Mouse (Mus musculus) ovary, postnatal 10 days (tissue): ENCODE results near the gene Asxl1.
"Not testable (repeated sequence)": the region's sequence is repeated elsewhere in the genome, so short reads cannot be mapped to it uniquely, and the experiment has no call there.

Source experiments
- DNase-seq: peaks from one replicate; pipeline ENCODE4 v3.0.0; 2022; ENCODE audit warnings: low spot score

Asxl1 gene

DNA sequence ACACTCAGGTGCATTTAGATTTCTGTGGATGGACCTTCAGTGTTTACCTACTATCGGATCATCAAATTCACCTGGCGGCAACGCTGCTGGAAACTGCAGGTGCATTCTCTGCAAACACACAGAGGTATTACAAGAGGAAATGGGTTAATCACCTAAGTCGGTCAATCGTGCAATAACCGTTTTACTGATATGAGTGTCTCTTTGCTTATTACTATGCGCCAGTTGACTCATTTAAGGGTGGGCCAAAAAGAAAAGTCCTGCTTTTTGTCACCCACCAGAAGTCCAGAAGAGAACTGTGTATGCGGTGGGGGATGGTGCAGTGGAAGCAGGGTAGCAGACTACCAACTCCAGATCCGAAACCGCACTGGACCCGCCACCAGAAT lies 567 bp upstream of the Asxl1 start:
- no peak for DNase-seq

- peak; percentile 64 for DNase-seq
Observed at GRCm38 (mm10) chr2:153346221-153347182, 873 bp downstream of the Asxl1 start.

DNA sequence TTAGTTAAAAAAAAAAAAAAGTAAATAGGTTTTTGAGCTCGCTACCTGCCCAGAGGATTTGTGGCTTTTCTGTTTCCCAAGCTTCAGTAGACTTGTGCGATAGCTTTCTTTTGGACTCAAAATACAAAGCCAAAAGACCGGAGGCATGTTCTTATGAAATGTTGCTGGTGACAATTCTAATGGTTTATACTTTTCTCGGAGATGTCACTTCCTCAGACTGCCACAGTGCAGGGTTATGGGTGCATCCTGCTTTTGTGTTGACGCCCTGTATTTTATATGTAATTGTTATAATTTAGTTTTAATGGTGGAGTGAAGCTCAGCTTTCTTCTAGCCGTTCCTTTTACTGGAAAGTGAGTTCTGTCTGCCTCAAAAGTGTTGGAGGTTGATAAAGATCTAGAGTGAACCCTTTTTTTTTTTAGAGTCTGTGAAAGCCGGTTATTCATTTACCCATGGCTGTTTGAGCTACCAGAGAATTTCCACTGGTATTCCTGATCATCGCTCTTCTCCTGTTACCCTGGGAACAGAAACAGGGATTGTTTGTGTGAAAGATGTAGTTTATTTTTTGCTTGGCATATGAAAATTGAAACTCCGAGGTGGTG lies 1.7 kb downstream of the Asxl1 start:
- DNase-seq = no peak

DNA sequence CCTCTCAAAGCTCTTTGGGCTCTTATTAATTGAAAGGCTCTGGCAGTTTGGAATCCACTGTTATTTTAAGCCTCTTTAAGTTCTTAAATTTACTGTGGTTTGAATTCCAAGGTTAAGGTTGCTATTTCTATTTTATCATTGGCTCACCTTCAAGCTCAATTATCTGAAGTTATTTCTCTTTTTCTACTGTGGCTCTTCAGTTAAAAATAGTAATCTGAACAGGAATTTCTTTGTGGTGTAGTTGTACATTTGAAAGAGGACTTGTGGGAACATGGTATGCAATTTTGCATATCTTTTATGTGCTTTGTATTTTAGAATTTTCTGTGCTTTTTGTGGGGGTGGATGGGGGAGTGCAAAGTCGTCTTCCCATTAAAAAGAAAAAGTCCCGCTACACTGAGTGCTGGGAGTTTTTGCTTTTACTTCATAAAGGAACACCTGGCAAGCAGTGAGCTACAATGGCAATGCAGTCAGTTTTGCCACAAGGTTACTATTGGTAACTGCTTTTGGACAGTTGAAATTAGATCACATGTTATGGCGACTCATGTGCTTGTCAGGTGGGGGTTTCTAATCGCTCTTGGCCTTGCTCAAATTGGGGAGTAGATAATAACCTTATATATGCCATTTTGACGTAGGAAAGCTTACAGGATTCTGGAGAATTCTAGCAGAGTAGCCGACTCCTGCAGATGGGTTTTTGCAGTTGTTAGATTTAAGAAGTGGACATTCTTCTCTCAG lies 2.6 kb downstream of the Asxl1 start:
- no peak for DNase-seq

- no peak for DNase-seq
Observed at GRCm38 (mm10) chr2:153350552-153351181, 5.0 kb downstream of the Asxl1 start.

GRCm38 (mm10) chr2:153354648-153355047 lies 9.0 kb downstream of the Asxl1 start:
- DNase-seq = no peak

GRCm38 (mm10) chr2:153356784-153357183 lies 11.2 kb downstream of the Asxl1 start:
- no peak for DNase-seq

DNA sequence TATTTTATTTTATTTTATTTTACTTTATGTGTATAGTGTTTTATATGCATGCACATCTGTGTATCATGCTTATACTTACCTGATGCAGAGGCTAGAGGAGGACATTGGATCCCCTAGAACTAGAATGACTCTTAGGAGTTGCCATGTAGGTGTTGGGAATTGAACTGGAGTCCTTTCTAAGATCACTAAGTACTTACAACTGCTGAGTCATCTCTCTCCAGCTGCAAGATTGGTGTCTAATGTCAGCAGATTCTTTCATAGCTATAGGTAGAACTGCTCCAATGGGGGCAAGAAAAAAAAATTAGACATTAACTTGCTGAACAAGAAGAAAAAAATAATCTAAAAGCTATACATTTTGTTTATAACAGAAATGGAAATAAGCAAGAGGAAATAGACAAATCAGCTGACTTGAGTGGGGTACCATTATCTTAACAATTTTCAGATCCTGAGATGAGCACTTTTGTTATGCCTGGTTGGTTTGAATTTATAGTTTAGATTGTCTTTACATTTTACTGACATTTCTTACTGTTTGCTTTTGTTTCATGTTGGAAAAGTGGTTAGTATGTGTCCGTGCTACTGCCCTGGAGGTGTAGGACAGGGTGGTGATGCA lies 15.6 kb downstream of the Asxl1 start:
- no peak for DNase-seq

DNA sequence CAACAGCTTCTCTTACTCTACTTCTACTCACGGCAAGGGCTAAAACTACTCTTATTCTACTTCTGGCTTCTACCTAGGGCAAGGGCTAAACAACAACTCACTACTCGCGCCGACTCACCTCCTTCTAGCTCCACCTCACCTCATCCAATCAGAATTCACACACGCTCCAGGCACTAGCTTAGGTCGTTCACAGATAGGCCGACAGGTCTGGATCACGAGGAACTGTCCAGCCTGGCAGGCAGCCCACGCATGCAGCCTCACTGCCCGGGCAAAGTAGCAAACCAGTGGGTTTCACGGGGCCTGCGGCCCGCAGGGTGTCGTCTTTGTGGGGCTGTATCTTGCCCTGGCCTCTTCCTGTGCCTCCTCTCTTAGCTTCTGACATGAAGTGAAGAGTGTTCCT lies 18.9 kb downstream of the Asxl1 start:
- not testable (repeated sequence) for DNase-seq

DNA sequence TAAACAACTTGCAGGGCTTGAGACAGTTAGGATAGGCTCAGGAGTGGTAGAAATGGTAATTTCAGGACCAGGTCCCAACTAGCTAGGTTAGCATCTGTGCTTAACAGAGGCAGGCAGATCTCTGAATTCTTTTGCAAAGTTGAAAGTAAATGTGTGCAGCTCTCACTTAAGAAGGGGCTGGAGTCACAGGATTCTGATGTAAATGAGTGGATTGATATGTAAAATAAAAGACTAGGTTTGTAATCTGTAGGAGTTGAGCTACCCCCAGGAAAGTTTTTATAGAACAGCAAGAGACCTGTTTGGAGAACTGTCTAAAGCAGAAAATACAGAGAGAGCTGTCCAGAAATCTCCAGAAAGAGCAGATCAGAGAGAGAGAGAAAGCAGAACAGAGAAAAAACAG lies 25.2 kb downstream of the Asxl1 start:
- no peak for DNase-seq

- no peak for DNase-seq
Observed at GRCm38 (mm10) chr2:153375380-153375779, 29.8 kb downstream of the Asxl1 start.

DNA sequence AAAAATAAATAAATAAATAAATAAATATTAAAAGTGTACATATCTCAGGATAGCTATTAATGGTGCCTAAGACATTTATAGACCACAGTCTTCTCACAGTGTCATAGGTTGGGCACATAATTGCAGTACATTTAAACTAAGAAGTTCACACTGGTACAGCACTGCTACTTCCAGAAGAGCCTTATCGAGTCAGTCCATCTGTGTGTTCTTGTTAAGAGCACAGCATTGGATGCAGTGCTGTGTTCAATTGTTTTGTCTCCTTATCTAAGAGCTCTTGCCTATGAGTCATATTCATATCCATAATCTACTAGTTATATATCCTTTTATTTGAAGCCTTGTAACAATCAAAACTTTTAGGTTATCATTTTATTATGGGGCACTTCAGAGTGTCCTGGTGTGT lies 34.9 kb downstream of the Asxl1 start:
- DNase-seq = no peak

GRCm38 (mm10) chr2:153389831-153390230 lies 44.2 kb downstream of the Asxl1 start:
- DNase-seq = no peak

GRCm38 (mm10) chr2:153393045-153393444 lies 47.4 kb downstream of the Asxl1 start:
- DNase-seq = no peak

DNA sequence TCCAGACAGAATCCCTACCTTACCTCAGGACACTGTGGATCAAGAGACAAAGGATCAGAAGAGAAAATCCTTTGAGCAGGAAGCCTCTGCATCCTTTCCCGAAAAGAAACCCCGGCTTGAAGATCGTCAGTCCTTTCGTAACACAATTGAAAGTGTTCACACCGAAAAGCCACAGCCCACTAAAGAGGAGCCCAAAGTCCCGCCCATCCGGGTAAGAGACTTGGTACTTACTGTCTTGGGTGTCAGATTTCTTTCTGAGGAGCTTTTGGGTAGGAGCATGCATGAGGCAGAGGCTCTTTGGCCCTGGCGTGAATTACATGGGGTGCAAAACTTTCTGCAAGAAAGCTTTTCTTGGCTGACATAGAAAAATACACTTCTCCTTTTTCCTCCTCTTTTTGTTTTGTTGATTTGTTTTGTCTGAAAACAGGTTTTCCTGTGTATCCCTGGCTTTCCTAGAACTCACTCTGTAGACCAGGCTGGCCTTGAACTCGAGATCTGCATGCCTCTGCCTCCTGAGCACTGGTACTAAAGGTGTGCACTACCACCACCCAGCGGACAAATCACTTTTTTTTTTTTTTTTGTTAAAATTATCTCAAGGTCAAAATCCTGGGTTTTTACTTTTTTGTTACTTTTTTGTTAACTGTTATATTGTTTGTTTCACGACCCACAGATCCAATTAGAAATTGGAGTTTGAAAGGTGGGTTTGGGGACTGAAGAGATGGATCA lies 52.3 kb downstream of the Asxl1 start:
- no peak for DNase-seq

DNA sequence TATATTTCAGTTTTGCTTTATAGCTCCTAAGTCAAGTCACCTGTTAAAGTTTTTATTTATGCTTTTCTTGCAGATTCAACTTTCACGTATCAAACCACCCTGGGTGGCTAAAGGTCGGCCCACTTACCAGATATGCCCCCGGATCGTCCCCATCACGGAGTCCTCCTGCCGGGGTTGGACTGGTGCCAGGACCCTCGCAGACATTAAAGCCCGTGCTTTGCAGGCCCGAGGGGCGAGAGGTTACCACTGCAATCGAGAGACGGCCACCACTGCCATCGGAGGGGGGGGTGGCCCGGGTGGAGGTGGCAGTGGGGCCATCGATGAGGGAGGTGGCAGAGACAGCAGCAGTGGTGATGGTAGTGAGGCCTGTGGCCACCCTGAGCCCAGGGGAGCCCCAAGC lies 53.5 kb downstream of the Asxl1 start:
- no peak for DNase-seq

DNA sequence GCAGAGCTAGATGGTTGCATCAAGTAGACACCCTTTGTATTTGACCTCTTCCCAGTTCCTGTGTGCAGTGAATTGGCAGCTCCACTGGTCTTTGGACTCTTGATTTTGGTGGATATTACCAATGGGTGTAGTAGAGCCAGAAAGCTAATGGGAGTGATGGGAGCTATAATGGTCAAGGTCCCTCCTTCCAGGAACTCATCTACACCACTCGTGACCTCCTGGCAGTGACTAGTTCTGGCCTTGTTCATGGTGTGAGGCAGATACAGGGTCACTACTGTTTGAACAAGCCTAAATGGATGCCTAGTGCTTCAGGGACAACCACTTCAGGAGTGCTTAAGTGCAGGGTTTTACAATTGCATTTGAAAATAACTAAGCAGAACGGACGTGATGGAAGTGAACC lies 58.4 kb downstream of the Asxl1 start:
- no peak for DNase-seq

DNA sequence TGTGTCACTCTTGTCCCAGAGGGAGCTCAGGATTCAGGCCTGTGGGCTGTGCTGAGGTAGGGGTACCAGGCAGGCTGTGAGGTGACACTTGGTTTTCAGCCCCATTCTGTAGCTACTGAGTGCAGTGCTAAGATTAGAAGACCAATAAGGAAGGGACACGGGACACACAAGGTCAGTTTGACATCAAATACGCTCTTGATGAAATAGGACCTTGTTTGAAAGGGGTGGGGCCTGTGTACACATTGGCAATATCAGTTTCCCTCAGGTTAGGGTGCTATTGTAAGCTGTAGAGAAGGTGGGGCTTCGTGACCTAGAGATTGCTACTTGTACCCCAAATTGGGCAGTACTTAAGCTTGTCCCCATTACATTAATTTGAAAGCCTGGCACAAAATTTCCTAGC lies 59.3 kb downstream of the Asxl1 start:
- DNase-seq = no peak

GRCm38 (mm10) chr2:153406882-153407281 lies 61.3 kb downstream of the Asxl1 start:
- no peak for DNase-seq

GRCm38 (mm10) chr2:153408971-153409370 lies 63.3 kb downstream of the Asxl1 start:
- no peak for DNase-seq

- no peak for DNase-seq
Observed at GRCm38 (mm10) chr2:153411557-153411956, 65.9 kb downstream of the Asxl1 start.
